Mouse (Mus musculus) CH12.LX (cell line): ENCODE measurements at regions not wholly inside any gene's neighbourhood (a gene's known extent, or its start where the extent isn't known, plus 50 kb on each side); places are given as distances from the start of the nearest gene placed in this dataset.

Experiments
- DNase-seq: peaks from one replicate; pipeline ENCODE4 v3.0.0-alpha.2; 2013; ENCODE audit errors: extremely low read depth
- H3K27ac ChIP-seq: 2 replicates; pipeline ENCODE4 v1.5.1; 2012; ENCODE audit warnings: low read depth, mild to moderate bottlenecking, control low read depth, moderate library complexity; ENCODE audit not compliant: insufficient read depth
- H3K27me3 ChIP-seq: replicated peaks from 2 replicates; pipeline ENCODE3; 2012; ENCODE audit warnings: inconsistent platforms
- H3K36me3 ChIP-seq, 2 experiments: replicated peaks in 1 of 2; 2 replicates each; pipeline versions ENCODE3 to v1.6.1; 2012; ENCODE audit warnings: inconsistent platforms in 1 of 2, low read length in 1 of 2, mild to moderate bottlenecking in 1 of 2, mixed read lengths in 1 of 2, moderate library complexity in 1 of 2; ENCODE audit not compliant: control insufficient read depth in 1 of 2, insufficient read depth in 1 of 2
- H3K4me1 ChIP-seq, 2 experiments: 2 replicates each; pipeline ENCODE4 v1.6.1; 2012; ENCODE audit warnings: inconsistent platforms in 1 of 2, moderate library complexity in 1 of 2; ENCODE audit not compliant: insufficient read depth in 2 of 2, control insufficient read depth in 1 of 2
- H3K4me2 ChIP-seq: 2 replicates; pipeline ENCODE4 v1.6.1; 2012; ENCODE audit warnings: low read depth, mild to moderate bottlenecking, control low read depth; ENCODE audit not compliant: poor library complexity, insufficient read depth, severe bottlenecking
- H3K4me3 ChIP-seq, 3 experiments: fragments of 150-350 bp in 1 of 3; sonication (generic) in 1 of 3; replicated peaks in 1 of 3; 2 replicates each; pipeline versions ENCODE3 to v1.5.1; 2011 to 2012; ENCODE audit warnings: low read depth in 2 of 3, low read length in 2 of 3, mild to moderate bottlenecking in 2 of 3, moderate library complexity in 2 of 3, control low read depth in 1 of 3, improper control_type of control experiment in 1 of 3, inconsistent platforms in 1 of 3, mixed read lengths in 1 of 3; ENCODE audit not compliant: poor library complexity in 1 of 3
- H3K79me2 ChIP-seq: replicated peaks from 2 replicates; pipeline ENCODE4 v1.6.1; 2012; ENCODE audit warnings: mild to moderate bottlenecking, moderate library complexity; ENCODE audit not compliant: control insufficient read depth, poor library complexity, insufficient read depth, severe bottlenecking; ENCODE audit errors: extremely low read depth
- H3K9ac ChIP-seq: 2 replicates; pipeline ENCODE4 v1.6.1; 2012; ENCODE audit warnings: low read depth, mild to moderate bottlenecking, control low read depth, moderate library complexity; ENCODE audit not compliant: insufficient read depth
- H3K9me3 ChIP-seq: replicated peaks from 2 replicates; pipeline ENCODE3; 2012; ENCODE audit warnings: low read length, inconsistent platforms, mixed read lengths
- BHLHE40 ChIP-seq: IDR thresholded peaks from 2 replicates; pipeline ENCODE4 v1.6.1; 2011; ENCODE audit warnings: mild to moderate bottlenecking, low read depth, low read length, improper control_type of control experiment
- CHD1 ChIP-seq: IDR thresholded peaks from 2 replicates; pipeline ENCODE4 v1.6.1; 2012; ENCODE audit warnings: low read depth, low read length, improper control_type of control experiment, inconsistent platforms
- E2F4 ChIP-seq: IDR thresholded peaks from 2 replicates; pipeline ENCODE4 v1.6.1; 2011; ENCODE audit warnings: low read depth, low read length, improper control_type of control experiment; ENCODE audit not compliant: insufficient replicate concordance
- ELF1 ChIP-seq: IDR thresholded peaks from 2 replicates; pipeline ENCODE4 v1.6.1; 2014; ENCODE audit warnings: low read depth, mild to moderate bottlenecking, inconsistent platforms, low read length, improper control_type of control experiment
- EP300 ChIP-seq: IDR thresholded peaks from 2 replicates; pipeline ENCODE4 v1.6.1; 2011; ENCODE audit warnings: low read length, improper control_type of control experiment
- GABPA ChIP-seq: IDR thresholded peaks from 2 replicates; pipeline ENCODE4 v1.6.1; 2012; ENCODE audit warnings: low read depth, low read length, improper control_type of control experiment, inconsistent platforms; ENCODE audit not compliant: insufficient replicate concordance
- HCFC1 ChIP-seq: IDR thresholded peaks from 2 replicates; pipeline ENCODE4 v1.6.1; 2012; ENCODE audit warnings: low read depth, mild to moderate bottlenecking, inconsistent platforms, low read length, improper control_type of control experiment
- IRF4 ChIP-seq: IDR thresholded peaks from 2 replicates; pipeline ENCODE4 v1.6.1; 2014; ENCODE audit warnings: low read depth, mild to moderate bottlenecking, inconsistent platforms, low read length, improper control_type of control experiment
- JUND ChIP-seq: conservative IDR thresholded peaks from 2 replicates; pipeline ENCODE4 v1.6.1; 2011; ENCODE audit warnings: low read depth, low read length, improper control_type of control experiment
- KAT2A ChIP-seq: IDR thresholded peaks from 2 replicates; pipeline ENCODE4 v1.6.1; 2012; ENCODE audit warnings: low read length, improper control_type of control experiment, inconsistent platforms; ENCODE audit not compliant: insufficient replicate concordance
- MAFK ChIP-seq: IDR thresholded peaks from 2 replicates; pipeline ENCODE4 v1.6.1; 2011; ENCODE audit warnings: low read length, improper control_type of control experiment; ENCODE audit not compliant: insufficient replicate concordance
- MAZ ChIP-seq: IDR thresholded peaks from 2 replicates; pipeline ENCODE4 v1.6.1; 2012; ENCODE audit warnings: low read depth, mild to moderate bottlenecking, inconsistent platforms, low read length, improper control_type of control experiment, moderate library complexity
- MEF2A ChIP-seq: IDR thresholded peaks from 2 replicates; pipeline ENCODE4 v1.6.1; 2014; ENCODE audit warnings: low read depth, mild to moderate bottlenecking, inconsistent platforms, low read length, improper control_type of control experiment, borderline replicate concordance
- PAX5 ChIP-seq: IDR thresholded peaks from 2 replicates; pipeline ENCODE4 v1.6.1; 2012; ENCODE audit warnings: low read length, inconsistent platforms, mixed read lengths
- RAD21 ChIP-seq: IDR thresholded peaks from 2 replicates; pipeline ENCODE4 v1.6.1; 2011; ENCODE audit warnings: low read depth, mild to moderate bottlenecking, low read length, improper control_type of control experiment, moderate library complexity
- SMC3 ChIP-seq: IDR thresholded peaks from 2 replicates; pipeline ENCODE4 v1.6.1; 2011; ENCODE audit warnings: low read depth, low read length, improper control_type of control experiment
- TBP ChIP-seq: conservative IDR thresholded peaks from 2 replicates; pipeline ENCODE4 v1.6.1; 2011; ENCODE audit warnings: low read depth, low read length, improper control_type of control experiment
- UBTF ChIP-seq: IDR thresholded peaks from 2 replicates; pipeline ENCODE4 v1.6.1; 2012; ENCODE audit warnings: low read depth, mild to moderate bottlenecking, inconsistent platforms, low read length, improper control_type of control experiment, moderate library complexity
- USF2 ChIP-seq: conservative IDR thresholded peaks from 2 replicates; pipeline ENCODE4 v1.6.1; 2011; ENCODE audit warnings: low read depth, low read length, improper control_type of control experiment
- ZC3H11A ChIP-seq: IDR thresholded peaks from 2 replicates; pipeline ENCODE4 v1.6.1; 2012; ENCODE audit warnings: low read depth, mild to moderate bottlenecking, inconsistent platforms, low read length, improper control_type of control experiment
- ZMIZ1 ChIP-seq: IDR thresholded peaks from 2 replicates; pipeline ENCODE4 v1.6.1; 2012; ENCODE audit warnings: low read depth, mild to moderate bottlenecking, inconsistent platforms, low read length, improper control_type of control experiment
- ZNF384 ChIP-seq: IDR thresholded peaks from 2 replicates; pipeline ENCODE4 v1.6.1; 2012; ENCODE audit warnings: low read depth, low read length, improper control_type of control experiment, inconsistent platforms
- dilution Hi-C: fragments of 300-500 bp; cut with MboI; formaldehyde crosslinking; loops from 2 replicates; pipeline ENCODE4 v1.14.3; 2020; ENCODE audit warnings: low sequenced_read_pairs; ENCODE audit not compliant: extremely low pct_unique_long_range_greater_than_20kb, extremely low pct_ligation_motif_present
- in situ Hi-C: fragments of 300-500 bp; cut with MboI; formaldehyde crosslinking; loops from 3 replicates; pipeline ENCODE4 v1.14.3; 2019; ENCODE audit warnings: low sequenced_read_pairs, low pct_ligation_motif_present, low pct_unique_long_range_greater_than_20kb, mixed read lengths

DNA sequence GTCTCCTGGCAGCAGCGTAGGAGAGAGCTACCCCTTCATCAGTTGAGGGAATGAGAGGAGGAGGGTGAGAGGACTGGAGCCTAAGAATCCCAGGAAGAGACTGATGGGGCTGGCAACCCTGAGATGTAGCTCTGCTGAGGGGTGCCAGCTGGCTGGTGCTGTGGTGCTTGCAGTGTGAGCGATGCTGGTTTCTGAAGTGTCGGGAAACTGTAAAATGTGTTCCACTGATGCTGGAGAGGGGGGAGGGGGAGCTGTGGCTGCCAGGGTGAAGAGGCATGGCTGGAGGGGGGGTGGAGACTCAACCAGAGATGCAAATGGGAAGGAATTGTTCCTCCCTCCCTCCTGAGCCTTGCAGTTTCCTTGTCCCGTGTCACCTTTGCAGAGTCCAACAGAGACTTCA, 102.0 kb upstream of the Max start:
- in situ Hi-C loops (no loop called here), dilution Hi-C loops (no loop called here)
- H3K4me3 ChIP-seq = no peak overlapping the region
- H3K9ac ChIP-seq = no peak overlapping the region
- peaks cover 5 to 52% of the 10 kb centered on the region in 2 experiments; a peak in 3 of 4 replicates for H3K4me1 ChIP-seq
- peaks cover 5% of the 10 kb centered on the region for H3K9me3 ChIP-seq
- H3K27me3 ChIP-seq = no peaks in the 10 kb centered on the region
- H3K79me2 ChIP-seq = no peaks in the 10 kb centered on the region
- TF ChIP-seq CHD1 (no peak), PAX5 (no peak), TBP (no peak), EP300 (no peak), GABPA (no peak), ZC3H11A (no peak), HCFC1 (no peak), MEF2A (no peak), IRF4 (no peak), ZNF384 (no peak), UBTF (no peak), ELF1 (no peak)
- H3K4me2 ChIP-seq = no peak overlapping the region
- DNase-seq = no peak
- H3K27ac ChIP-seq = no peak overlapping the region
- no peaks in the 10 kb centered on the region for H3K36me3 ChIP-seq

DNA sequence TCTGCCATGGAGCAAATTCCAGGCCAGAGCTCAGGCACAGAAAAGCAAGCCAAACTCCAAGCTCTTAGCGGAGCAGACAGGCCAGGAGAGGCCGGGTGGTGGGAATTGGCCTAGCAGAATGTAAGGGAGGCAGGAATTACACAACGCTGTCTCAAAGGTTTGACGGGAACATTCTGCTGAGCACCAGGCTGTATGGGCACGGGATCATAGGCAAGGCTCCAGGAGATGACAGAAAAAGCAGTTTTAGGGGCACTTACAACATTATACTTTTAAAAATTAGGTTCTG, 99.5 kb upstream of the Max start:
- H3K9me3 ChIP-seq = peaks cover 5% of the 10 kb centered on the region
- in situ Hi-C loops = no loop called here
- H3K4me2 ChIP-seq = no peak overlapping the region
- no peak overlapping the region for H3K9ac ChIP-seq
- H3K27ac ChIP-seq = no peak overlapping the region
- dilution Hi-C loops = no loop called here
- H3K36me3 ChIP-seq = no peaks in the 10 kb centered on the region
- no peak overlapping the region for H3K4me3 ChIP-seq
- no peaks in the 10 kb centered on the region for H3K79me2 ChIP-seq
- H3K4me1 ChIP-seq = peaks cover 7 to 52% of the 10 kb centered on the region in 2 experiments; a peak in 3 of 4 replicates
- no peaks in the 10 kb centered on the region for H3K27me3 ChIP-seq
- no peak for DNase-seq
- TF ChIP-seq KAT2A = no peak
- no peak for TF ChIP-seq BHLHE40
- no peak for TF ChIP-seq ZMIZ1
- no peak for TF ChIP-seq MAZ
- TF ChIP-seq SMC3 = no peak
- no peak for TF ChIP-seq JUND
- TF ChIP-seq USF2 = no peak
- TF ChIP-seq E2F4 = no peak
- no peak for TF ChIP-seq RAD21
- TF ChIP-seq ELF1 = no peak
- TF ChIP-seq EP300 = no peak
- TF ChIP-seq MAFK = no peak
- TF ChIP-seq ZC3H11A = no peak
